Mouse (Mus musculus) CH12F3 (cell line): Measurements from ENCODE around the gene Wdr24.
"Not testable (repeated sequence)": the region's sequence is repeated elsewhere in the genome, so short reads cannot be mapped to it uniquely, and the experiment has no call there.

Experiments
- in situ Hi-C: fragments of 300-500 bp; cut with MboI; formaldehyde crosslinking; loops from 2 replicates; pipeline ENCODE4 v1.14.3; 2020; ENCODE audit warnings: low sequenced_read_pairs

The Wdr24 gene

DNA sequence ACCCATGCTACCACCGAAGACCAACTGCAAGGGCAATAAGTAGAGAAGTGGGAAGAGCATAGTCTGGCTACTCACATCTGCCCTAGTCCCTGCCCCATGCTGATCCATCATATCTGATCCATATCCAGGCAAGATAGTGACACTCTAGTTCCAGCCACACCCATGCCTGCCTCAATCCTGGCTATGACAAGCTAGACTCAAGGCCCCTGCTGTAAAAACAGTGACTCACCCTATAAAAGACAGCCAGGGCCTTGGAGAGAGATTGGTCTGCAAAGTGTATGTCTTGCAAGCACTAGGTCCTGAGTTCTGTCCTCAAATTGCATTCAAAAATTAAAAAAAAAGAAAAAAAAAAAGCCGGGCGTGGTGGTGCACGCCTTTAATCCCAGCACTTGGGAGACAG lies 16.9 kb upstream of the Wdr24 start:
- in situ Hi-C loops, result no loop called here

DNA sequence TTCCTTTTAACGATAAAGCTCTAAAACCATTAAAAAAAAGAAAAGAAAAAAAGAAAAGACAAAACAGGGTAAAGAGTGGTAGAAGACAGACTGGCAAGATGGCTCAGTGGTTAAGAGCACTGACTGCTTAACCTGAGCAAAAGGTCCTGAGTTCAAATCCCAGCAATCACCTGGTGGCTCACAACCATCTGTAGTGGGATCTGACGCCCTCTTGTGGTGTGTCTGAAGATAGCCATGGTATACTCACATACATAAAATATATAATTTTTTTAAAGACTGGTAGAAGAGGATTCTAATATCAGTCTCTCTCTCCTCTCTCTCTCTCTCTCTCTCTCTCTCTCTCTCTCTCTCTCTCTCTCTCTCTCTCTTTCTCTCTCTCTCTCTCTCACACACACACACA lies 16.0 kb upstream of the Wdr24 start:
- in situ Hi-C loops, result not testable (repeated sequence)

DNA sequence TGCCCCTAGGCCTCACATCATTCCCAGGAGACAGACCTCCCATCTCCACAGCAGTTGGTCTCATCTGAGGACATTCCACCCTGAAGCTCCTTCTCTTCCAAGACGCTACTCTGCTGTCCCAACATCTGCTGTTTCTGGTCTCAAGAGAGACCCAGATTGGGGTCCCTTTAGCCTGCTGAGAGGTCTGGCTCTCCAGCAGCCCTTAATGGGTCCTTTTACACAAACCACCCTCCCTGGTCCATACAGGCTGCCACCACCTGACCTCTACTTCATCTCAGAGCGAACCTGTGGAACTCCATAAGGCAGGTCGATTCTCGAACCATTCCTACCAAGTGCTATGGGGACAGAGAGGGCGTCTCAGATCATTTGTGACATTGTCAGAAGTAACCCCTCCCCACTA lies 15.4 kb upstream of the Wdr24 start:
- in situ Hi-C loops, result no loop called here

DNA sequence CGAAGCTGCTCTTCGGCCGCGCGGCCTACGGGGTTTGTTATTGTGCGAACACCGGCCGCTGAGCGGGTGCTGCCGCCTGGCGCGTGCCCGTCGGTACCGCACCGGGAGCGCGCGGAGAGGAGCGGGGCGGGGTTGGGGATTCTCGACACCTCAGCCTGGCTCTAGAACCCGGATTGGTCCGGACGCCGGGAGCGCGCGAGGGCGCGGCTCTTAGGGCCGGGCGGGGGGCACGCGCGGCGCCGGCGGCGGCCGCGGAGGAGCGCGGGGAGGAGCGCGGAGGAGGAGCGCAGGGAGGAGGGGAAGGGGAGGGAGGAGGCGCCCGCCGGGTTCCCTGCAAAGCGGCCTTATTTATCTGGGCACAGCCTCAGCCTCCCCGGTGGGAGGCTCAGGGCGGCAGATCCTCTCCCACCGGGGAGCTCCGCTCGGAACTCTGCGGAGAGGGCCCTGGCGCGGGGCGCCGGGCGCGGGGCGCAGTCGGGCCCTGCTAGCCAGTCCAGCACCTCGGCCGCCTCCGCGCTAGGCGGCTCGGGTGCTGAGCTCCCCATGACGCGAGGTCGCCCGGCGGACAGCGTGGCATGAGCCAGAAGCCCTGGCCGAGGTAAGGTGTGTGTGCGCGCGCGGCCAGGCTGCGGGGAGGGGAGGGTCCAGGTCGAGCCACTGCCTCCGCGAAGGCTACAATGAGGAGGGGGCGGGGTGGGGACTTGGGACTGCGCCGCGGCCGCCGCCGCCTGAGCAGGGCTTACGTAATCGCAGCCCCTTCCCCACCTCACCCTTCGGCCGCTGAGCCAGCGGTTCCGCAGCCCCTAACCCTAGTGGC lies 14.4 kb upstream of the Wdr24 start, which contains the start of gene Fbxl16:
Gene Fbxl16 (plus strand): TSS at position 297 of the 817 bp plus-strand sequence.
- in situ Hi-C loops, result no loop called here

DNA sequence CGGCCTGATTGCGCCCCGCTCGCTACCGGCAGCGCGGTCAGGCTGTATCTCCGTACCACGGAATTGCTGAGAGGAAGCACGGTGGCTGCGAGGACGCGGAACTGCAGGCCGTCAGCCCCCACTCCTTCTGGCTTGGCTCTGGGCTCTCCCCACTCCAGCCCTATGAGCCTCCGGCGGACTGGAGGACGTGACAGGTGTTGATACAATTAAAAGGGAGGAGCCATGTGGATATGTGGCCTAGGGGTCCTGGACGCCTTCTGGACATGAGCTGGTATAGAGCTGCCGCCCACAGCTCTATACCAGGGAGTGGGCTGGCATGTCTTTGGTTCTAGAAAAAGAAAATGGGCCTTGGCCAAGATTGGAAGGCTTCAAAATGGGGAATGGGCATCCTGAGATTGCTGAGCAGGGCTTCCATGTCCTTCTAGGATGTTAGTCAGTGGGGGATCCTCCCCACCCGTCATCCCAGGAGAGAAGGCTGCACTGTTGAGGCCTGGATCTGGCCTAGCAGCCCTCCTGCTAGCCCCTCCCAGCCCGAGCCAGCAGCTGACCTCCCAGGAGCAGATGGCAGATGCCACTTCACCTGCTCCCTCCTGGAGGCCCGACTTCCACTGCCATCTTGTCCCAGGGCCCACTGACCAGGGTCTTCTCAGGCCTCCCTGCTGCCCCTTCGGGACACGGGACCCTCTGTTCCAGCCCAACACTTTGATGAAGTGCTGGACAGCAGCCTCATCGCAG lies 13.7 kb upstream of the Wdr24 start:
- in situ Hi-C loops, result no loop called here

DNA sequence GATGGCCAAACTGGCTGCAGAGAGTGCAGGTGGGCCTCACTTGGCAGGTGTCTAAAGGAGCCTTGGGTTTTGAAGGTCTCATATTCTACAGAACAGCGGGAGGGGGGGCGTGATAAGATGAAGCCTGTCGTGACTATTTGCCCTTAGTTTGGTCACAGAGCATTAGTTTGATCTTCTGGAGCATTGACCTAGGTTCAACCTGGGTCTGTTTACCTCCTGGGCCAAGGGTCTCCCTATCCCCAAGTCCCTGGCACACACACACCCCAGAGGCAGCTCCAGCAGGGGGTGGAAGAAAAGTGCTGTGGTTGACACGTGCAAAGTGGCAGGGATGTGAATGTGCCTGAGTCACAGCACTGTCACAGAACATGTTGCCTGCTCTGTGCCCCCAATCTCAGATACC lies 12.5 kb upstream of the Wdr24 start:
- in situ Hi-C loops, result no loop called here

DNA sequence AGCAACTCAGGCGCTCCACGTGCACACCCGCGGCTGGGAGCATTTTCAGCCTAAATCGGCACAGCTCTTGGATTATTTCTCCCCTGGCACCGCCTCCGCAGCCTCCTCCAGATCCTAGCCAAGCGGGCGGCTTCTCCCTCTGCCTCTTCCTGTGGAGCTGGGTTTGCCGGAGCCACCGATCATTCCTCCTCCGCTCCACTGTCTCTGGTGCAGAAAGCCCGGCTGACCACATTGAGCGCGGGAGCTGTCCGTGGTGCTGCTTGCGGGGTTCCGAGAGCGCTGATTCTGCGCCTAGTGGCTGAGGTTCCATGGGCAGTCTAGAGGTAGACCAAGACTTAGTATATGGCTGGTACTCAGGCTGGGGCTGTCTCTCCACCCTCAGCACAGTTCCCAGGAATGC lies 10.0 kb upstream of the Wdr24 start:
- in situ Hi-C loops, result no loop called here

DNA sequence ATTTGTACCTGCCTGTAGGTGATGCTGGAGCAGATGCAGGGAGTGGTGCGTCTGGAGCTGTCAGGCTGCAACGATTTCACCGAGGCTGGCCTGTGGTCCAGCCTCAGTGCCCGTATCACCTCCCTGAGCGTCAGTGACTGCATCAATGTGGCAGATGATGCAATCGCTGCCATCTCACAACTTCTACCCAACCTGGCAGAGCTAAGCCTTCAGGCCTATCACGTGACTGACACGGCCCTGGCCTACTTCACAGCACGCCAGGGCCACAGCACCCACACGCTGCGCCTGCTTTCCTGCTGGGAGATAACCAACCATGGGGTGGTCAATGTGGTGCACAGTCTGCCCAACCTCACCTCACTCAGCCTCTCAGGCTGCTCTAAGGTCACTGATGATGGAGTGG lies 5.8 kb upstream of the Wdr24 start:
- in situ Hi-C loops, result no loop called here

DNA sequence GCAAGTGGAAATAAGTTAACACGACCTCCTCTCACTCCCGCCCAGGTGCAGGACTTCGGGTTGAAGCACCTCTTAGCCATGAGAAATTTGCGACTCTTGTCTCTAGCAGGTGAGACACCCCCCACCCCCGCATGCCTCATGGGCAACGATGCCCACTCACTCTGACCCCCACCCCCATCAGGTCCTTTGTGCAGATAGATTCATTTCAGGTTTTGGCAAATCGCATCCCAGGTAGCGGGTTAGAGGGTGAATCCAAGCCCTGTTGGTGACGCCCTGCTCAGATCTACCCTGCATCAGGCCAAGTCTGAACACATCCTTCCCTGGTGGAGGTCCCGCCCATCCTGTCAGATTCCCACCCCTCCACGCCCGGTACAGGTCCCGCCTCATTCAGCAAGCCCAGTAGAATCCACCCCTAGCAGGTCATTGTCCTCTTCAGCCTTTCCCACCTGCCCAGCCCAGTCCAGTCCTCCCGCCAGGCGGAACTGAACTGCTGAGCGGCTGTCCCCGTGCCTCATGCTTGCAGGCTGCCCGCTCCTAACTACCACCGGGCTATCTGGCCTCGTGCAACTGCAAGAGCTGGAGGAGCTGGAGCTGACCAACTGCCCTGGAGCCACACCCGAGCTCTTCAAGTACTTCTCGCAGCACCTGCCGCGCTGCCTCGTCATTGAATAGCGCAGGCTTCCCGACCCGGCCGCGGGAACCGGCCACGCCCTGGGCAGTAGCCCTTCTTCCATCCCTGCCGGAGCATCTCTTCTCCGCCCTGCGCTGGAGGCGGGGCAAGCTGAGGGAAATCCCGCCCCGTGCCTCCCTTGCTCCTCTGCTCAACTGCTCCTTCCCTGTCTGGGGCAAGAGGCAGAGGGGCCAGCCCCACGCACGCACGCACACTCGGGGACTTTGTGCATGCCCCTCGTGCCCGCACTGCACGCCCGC lies 4.3 kb upstream of the Wdr24 start:
- in situ Hi-C loops, result no loop called here

DNA sequence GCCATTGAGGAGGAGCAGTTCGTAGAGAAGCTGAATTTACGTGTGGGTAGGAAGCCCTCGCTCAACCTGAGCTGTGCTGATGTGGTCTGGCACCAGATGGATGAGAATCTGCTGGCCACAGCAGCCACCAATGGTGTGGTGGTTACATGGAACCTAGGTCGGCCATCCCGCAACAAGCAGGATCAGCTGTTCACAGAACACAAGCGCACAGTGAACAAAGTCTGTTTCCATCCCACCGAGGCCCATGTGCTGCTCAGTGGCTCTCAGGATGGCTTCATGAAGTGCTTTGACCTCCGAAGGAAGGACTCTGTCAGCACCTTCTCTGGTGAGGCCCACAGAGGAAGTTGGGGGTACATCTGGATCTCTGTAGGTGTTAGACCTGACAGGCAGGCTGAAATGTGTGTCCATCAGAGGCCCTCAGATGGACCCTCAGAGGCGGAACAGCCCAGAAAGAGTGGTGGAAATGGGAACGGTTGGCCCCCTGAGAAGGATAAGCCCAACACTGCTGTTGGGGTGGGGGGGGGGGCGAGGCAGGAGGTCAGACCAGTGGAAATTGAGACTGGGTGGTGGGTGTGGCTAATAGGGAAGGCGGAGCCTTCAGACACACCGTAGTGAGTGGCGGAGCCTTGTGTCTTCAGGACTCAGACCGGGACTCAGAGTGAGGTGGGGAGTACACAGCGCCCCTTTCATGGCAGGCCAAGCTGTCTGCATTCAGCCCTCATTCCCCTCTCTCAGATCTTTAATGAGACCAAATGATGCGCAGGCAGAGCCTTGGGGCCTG lies 1.1 kb downstream of the Wdr24 start:
- in situ Hi-C loops, result no loop called here

DNA sequence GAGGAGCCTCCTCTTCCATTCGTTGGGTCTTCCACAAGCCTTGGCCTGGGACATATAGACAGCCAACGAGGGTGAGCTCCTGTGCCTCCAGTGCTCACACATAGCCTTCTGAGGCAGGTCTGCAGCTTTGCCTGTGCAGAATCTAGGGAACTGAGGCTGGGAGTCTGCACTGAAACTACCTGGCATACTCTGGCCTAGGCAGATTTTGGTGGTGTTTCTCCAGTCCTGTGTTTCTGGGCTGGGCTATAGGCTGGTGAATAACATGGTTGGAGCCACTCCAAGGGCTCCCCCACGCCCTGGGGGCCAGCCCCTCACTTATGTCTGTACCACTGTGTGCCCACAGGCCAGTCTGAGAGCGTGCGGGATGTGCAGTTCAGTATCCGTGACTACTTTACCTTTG lies 1.9 kb downstream of the Wdr24 start:
- in situ Hi-C loops, result no loop called here

DNA sequence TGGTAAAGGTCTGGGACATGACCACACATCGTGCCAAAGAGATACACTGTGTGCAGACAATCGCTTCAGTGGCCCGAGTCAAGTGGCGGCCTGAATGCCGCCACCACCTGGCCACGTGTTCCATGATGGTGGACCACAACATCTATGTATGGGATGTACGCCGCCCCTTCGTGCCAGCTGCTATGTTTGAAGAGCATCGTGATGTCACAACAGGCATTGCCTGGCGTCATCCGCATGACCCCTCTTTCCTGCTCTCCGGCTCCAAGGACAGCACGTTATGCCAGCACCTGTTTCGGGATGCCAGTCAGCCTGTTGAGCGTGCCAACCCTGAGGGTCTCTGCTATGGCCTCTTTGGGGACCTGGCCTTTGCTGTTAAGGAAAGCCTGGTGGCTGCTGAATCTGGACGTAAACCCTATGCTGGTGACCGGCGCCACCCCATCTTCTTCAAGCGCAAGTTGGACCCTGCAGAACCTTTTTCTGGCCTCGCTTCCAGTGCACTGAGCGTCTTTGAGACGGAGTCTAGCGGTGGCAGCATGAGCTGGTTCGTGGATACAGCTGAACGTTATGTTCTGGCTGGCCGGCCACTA lies 2.6 kb downstream of the Wdr24 start:
- in situ Hi-C loops, result no loop called here

DNA sequence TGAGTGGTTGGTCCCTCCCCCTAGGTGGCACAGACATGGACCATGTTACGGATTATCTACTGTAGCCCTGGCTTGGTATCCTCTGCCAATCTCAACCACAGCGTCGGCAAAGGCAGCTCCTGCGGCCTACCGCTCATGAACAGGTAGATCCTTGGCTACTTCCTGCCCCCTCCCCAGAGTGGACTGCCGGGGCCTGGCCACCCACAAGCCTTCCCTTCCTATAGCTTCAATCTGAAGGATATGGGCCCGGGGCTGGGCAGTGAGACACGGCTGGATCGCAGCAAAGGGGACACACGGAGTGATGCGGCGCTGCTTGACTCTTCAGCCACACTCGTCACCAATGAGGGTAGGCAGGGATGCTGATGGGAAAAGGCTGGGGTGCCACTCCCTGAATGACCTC lies 3.6 kb downstream of the Wdr24 start:
- in situ Hi-C loops, result no loop called here

DNA sequence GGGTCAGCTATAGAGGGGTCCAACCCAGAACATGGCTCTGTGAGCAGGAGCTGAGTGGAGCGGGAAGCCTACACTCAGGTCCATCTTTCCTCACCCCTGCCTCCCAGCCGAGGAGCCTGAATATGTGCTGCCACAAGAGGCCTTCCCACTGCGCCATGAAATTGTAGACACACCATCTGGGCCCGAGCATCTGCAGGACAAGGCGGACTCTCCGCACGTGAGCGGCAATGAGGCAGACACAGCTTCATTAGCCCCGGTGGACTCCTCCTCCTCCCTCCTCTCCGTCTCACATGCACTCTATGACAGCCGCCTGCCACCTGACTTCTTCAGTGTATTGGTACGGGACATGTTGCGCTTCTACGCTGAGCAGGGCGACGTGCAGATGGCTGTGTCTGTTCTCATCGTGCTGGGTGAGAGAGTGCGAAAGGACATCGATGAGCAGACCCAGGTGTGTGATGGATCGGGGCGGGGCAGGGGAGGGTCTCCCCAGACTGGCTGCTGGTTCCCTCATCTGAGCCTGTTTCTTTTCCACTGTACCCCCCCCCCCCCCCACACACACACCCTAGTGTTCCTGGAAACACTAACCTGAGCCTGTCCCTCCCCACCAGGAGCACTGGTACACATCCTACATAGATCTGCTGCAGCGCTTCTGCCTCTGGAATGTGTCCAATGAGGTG lies 4.3 kb downstream of the Wdr24 start:
- in situ Hi-C loops, result no loop called here

DNA sequence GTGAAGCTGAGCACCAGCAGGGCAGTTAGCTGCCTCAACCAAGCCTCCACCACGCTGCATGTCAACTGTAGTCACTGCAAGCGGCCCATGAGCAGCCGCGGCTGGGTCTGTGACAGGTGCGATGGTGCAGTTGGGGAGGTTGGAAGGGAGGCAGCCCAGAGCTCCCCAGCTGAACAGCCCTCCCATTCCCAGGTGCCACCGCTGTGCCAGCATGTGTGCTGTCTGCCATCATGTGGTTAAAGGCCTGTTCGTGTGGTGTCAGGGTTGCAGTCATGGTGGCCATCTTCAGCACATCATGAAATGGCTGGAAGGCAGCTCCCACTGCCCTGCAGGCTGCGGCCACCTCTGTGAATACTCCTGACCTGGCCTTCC lies 4.8 kb downstream of the Wdr24 start:
- in situ Hi-C loops, result no loop called here

DNA sequence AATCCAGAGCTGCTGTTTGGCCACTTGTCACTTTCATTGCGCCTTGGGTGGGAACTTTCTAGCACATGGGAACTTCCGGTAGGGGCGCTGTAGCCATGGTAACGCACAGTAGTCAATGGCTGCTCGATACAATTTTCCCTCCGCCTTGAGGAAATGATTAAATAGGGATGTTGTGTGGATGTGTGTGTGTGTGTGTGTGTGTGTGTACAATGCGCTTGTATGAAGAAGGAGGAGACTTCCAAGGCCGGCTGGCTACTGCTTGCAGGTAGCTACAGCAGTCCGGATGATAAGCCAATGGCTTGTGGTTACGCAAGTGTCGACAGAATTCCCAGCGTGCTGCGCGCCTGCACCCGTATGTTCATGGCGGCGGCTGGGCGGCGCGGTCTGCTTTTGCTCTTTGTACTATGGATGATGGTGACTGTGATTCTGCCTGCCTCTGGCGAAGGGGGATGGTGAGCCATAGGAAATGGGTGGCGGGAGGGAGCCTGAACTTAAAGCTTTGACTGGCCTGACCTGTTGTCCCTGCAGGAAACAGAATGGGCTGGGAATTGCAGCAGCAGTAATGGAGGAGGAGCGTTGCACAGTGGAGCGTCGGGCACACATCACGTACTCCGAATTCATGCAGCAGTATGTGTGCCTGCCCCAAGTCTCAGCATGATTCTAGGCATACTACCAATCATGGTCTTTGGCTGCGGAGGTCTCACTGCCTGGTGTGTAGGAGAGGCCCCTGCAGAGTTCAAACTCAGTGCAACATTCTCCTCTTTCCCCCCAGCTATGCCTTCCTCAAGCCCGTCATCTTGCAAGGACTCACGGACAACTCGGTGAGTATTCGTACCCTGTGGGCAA lies 5.5 kb downstream of the Wdr24 start, which contains the start of gene Jmjd8:
Gene Jmjd8 (plus strand): TSS at position 156 of the 846 bp plus-strand sequence.
- in situ Hi-C loops, result no loop called here

DNA sequence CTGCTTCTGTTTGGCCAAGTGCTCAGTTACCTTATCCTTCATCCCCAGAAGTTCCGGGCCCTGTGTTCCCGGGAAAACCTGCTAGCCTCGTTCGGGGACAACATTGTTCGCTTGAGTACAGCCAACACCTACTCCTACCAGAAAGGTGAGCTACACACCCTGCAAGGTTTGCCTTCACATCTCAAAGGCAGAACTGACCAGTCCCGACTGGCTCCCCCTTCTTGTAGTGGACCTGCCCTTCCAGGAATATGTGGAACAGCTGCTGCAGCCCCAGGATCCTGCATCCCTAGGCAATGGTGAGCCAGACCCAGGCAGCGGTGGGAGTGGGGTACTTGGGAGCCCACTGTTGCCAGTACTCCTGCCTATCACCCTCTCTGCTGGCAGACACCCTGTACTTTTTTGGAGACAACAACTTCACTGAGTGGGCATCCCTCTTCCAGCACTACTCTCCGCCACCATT lies 6.2 kb downstream of the Wdr24 start:
- in situ Hi-C loops, result no loop called here

DNA sequence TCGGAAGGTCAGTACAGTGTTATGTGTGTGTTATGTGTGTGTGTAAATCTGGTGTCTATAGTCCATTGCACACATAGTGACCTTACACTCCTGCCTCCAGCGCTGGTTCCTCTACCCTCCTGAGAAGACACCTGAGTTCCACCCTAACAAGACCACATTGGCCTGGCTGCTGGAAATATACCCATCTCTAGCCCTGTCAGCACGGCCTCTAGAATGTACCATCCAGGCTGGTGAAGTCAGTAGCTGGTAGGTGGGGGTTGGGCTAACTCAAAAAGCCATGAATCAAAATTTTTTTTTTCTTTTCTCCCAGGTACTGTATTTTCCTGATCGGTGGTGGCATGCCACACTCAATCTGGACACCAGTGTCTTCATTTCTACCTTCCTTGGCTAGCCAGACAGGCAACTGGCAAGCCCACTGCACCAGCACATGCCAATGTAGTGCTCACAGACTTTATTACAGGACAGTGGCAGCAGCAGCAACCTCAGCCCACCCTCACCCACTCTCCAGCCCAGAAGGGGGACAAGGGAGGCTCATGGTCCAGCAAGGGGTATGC lies 6.8 kb downstream of the Wdr24 start:
- in situ Hi-C loops, result no loop called here
